Mouse (Mus musculus): ENCODE measurements at regions not wholly inside any gene's neighbourhood (a gene's known extent, or its start where the extent isn't known, plus 50 kb on each side); places are given as distances from the start of the nearest gene placed in this dataset.

GRCm38 (mm10) chr15:61155530-61155929 is 232.7 kb upstream of the A1bg start:
- TF ChIP-seq CTCF (IDR thresholded peaks at IDR 0.05; ENCODE audit: low read depth) (no peak), EP300 (IDR thresholded peaks at IDR 0.05; ENCODE audit: low read depth) (no peak)
